Mouse (Mus musculus): ENCODE data around the gene Orai3. TPM values are rescaled to one million over a fixed set of nuclear protein-coding genes. Genes with fewer than 3 reads are reported as not detected.
A peak's percentile ranks its signal among the peaks of the same experiment; 100 is the strongest.

Gene Orai3
- polyA plus RNA-seq, 2 experiments: 3.9 to 6.9 TPM

DNA sequence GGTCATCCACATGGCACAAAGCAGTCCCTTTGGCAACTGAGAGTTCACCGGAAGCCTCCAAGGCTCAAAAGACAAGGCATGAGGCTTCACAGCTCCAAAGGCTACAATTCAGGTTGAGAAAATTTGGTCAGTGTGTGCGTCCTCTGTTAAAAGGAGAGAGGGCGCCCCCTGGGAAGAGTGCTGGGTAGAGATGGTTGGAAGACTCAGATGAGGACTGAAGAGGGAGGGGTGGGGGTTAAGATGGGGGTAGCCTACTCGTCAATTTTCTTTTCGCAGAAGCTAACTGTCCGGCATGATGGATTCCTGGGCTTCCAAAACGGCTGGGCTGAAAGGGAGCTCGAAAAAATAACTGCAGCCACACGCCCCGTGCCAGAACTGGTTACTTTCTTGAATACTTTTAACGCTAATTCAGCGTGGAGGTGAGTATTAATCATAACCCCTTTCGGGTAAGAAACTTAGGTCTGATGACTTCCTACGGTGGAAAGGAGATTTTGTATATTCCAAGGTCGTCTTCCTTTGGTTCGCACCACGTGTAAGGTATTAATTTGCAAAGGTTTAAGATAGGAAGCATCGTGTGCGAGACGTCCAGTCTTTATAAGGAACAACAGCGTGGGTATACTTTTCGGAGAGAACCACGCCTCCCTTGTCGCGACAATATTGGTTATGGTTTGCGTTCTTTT is 25.1 kb upstream of the Orai3 start, which contains the start of gene Fbxl19:
Gene Fbxl19, plus strand, starts transcription at position 178 of the 680 bp plus-strand sequence.
- Histone ChIP-seq H3K4me3 (ENCODE audit: insufficient read depth in 1 of 2, low read depth in 2 of 2, low read length in 2 of 2) (peak within 1 kb of the TSS; percentile 75 to 87), H3K4me2 (ENCODE audit: low read depth) (peak within 1 kb of the TSS; percentile 92), H3K36me3 (replicated peaks; ENCODE audit: control insufficient read depth, insufficient read depth, low read depth) (no peaks in the 10 kb centered on the region), H3K27ac (peak within 1 kb of the TSS; percentile 78), H3K27me3 (ENCODE audit: control insufficient read depth, insufficient read depth, low read length) (no peaks in the 10 kb centered on the region), H3K4me1 (replicated peaks; ENCODE audit: control insufficient read depth in 2 of 2, insufficient read depth in 2 of 2, low read length in 1 of 2) (peaks cover 0 to 7% of the 10 kb centered on the region in 2 experiments; a peak in 3 of 4 replicates), H3K9me3 (ENCODE audit: control insufficient read depth, low read length) (no peaks in the 10 kb centered on the region), H3K9ac (replicated peaks) (peak within 1 kb of the TSS; percentile 83)
- no peak for ATAC-seq (ENCODE audit: insufficient read depth)
- TF ChIP-seq CTCF (IDR thresholded peaks at IDR 0.05; ENCODE audit: low read depth): peak; percentile 71
- no peak for TF ChIP-seq EP300 (IDR thresholded peaks at IDR 0.05; ENCODE audit: low read depth)
- peak in 2 of 3 experiments; percentile 47 to 57 for DNase-seq (ENCODE audit: low read depth in 3 of 3, low spot score in 3 of 3)
- under 1% methylated on average over 26 of the region's 26 CpGs for whole genome bisulfite sequencing (ENCODE audit: insufficient replicate concordance)

- H3K9me3 ChIP-seq (ENCODE audit: control insufficient read depth, low read length): no peaks in the 10 kb centered on the region
- peak overlapping the region; percentile 78 for H3K27ac ChIP-seq
- under 1% methylated on average over 19 of the region's 19 CpGs for WGBS (ENCODE audit: insufficient replicate concordance)
- H3K36me3 ChIP-seq (replicated peaks; ENCODE audit: control insufficient read depth, insufficient read depth, low read depth): no peaks in the 10 kb centered on the region
- H3K4me3 ChIP-seq (ENCODE audit: insufficient read depth in 1 of 2, low read depth in 2 of 2, low read length in 2 of 2): peak overlapping the region; percentile 75 to 87
- ATAC-seq (ENCODE audit: insufficient read depth) (peak; percentile 80), DNase-seq (ENCODE audit: low read depth in 3 of 3, low spot score in 3 of 3) (peak; percentile 79 to 89 (median 85))
- no peak for TF ChIP-seq CTCF (IDR thresholded peaks at IDR 0.05; ENCODE audit: low read depth)
- TF ChIP-seq EP300 (IDR thresholded peaks at IDR 0.05; ENCODE audit: low read depth): no peak
- peaks cover 0 to 7% of the 10 kb centered on the region in 2 experiments; a peak in 3 of 4 replicates for H3K4me1 ChIP-seq (replicated peaks; ENCODE audit: control insufficient read depth in 2 of 2, insufficient read depth in 2 of 2, low read length in 1 of 2)
- no peaks in the 10 kb centered on the region for H3K27me3 ChIP-seq (ENCODE audit: control insufficient read depth, insufficient read depth, low read length)
- H3K4me2 ChIP-seq (ENCODE audit: low read depth): peak overlapping the region; percentile 92
- peak overlapping the region; percentile 83 for H3K9ac ChIP-seq (replicated peaks)
Measured at GRCm38 (mm10) chr7:127745251-127745651, 24.4 kb upstream of the Orai3 start.

DNA sequence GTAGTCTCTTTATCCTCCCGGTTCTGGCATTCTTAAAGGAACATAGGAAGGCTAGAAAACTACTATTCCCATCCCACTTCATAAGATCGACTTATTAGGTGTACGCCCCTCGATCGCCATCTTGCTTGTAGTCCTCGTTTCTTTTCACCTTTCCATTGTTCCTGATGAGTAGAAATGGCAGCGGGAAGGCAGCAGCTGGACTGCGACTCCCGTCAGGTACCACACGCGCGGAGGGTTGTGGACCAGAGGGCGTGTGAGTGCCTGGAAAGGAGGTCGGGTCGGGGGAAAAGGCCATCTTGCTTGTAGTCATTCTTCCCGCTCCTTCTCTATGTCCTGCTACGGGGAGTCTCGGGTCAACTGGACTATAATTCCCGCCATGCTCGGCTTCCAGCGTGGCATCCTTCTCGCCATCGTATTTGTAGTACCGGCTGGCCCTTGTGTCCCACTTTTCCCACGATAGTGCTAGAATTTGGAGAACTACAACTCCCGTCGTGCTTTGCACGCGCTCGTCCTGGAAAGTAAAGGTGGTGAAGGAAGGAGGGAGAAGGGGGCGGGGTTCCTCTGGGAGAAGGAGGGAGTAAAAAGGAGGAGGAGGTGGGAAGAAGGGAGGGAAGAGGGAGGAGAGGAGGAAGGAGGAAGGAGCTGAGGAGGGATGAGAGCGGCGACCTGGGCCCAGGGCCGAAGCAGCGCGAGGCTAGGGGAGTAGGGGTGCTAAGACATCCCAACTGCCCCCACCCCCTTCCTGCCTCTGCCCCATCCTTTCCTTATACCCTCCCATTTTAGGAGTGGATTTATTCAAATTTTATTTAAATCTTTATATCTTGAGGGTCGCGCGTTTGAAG is 23.7 kb upstream of the Orai3 start:
- Histone ChIP-seq H3K9me3 (ENCODE audit: control insufficient read depth, low read length) (no peaks in the 10 kb centered on the region), H3K27ac (peak overlapping the region; percentile 78), H3K4me2 (ENCODE audit: low read depth) (peak overlapping the region; percentile 92), H3K4me1 (replicated peaks; ENCODE audit: control insufficient read depth in 2 of 2, insufficient read depth in 2 of 2, low read length in 1 of 2) (peaks cover 0 to 7% of the 10 kb centered on the region in 2 experiments; a peak in 3 of 4 replicates), H3K4me3 (ENCODE audit: insufficient read depth in 1 of 2, low read depth in 2 of 2, low read length in 2 of 2) (peak overlapping the region; percentile 75 to 87), H3K36me3 (replicated peaks; ENCODE audit: control insufficient read depth, insufficient read depth, low read depth) (no peaks in the 10 kb centered on the region), H3K27me3 (ENCODE audit: control insufficient read depth, insufficient read depth, low read length) (no peaks in the 10 kb centered on the region), H3K9ac (replicated peaks) (peak overlapping the region; percentile 83)
- DNase-seq (ENCODE audit: low read depth in 3 of 3, low spot score in 3 of 3) (peak; percentile 61 to 76 (median 72)), ATAC-seq (ENCODE audit: insufficient read depth) (peak; percentile 73)
- TF ChIP-seq EP300 (IDR thresholded peaks at IDR 0.05; ENCODE audit: low read depth) (no peak), CTCF (IDR thresholded peaks at IDR 0.05; ENCODE audit: low read depth) (no peak)
- under 1% methylated on average over 39 of the region's 39 CpGs for WGBS (ENCODE audit: insufficient replicate concordance)

DNA sequence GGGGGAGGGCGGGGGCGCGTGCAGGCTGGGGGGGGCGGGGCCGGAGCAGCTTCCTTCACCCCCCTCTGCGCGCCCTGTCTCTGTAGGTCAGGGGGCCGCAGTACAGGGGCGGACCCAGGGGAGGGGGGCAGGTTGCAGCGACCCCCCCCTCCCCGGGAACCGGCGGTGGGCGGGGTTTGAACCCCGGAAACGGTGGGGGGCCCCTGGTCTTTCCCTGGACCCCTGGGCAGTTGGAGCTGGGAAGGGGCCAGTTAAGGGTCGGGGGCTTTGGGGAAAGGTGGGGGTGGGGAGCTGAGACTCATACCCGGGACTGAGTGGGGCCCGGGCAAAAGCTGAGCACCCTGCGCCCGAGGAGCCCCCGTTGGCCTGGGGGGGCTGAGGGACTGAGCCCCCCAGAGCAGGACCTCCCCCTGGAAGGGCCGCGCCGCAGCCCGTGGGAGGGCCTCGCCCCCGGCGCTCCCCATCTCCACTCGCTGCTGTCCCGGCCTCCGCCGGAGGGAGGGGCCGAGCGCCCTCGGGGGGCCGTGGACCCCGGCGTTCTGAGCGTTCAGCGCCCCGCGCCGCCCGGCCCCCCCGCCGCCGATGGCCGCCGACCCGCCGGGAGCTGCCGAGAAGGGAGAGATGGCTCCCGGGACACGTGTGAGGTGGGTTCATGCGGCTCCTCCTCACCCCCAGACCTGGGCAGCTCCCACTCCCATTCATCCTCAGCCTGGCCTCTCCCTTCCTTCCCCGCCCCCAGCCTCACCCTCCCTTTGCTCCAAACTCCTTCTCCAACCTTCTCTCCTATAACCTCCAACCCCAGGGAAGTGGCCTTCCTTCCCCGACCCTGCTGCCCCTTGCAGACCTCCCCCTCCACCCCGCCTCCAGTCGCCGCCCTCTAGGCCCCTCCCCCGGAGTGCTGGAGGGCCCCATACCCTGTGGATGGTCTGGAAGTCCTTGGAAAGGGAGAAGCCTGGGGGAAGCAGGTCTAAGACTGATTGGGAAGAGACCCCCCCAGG is 22.8 kb upstream of the Orai3 start:
- peak overlapping the region; percentile 92 for H3K4me2 ChIP-seq (ENCODE audit: low read depth)
- DNase-seq (ENCODE audit: low read depth in 3 of 3, low spot score in 3 of 3) (no peak), ATAC-seq (ENCODE audit: insufficient read depth) (no peak)
- peak overlapping the region; percentile 47 for H3K9ac ChIP-seq (replicated peaks)
- peak overlapping the region; percentile 75 to 87 for H3K4me3 ChIP-seq (ENCODE audit: insufficient read depth in 1 of 2, low read depth in 2 of 2, low read length in 2 of 2)
- 2% methylated on average over 42 of the region's 62 CpGs for WGBS (ENCODE audit: insufficient replicate concordance)
- no peaks in the 10 kb centered on the region for H3K36me3 ChIP-seq (replicated peaks; ENCODE audit: control insufficient read depth, insufficient read depth, low read depth)
- no peaks in the 10 kb centered on the region for H3K9me3 ChIP-seq (ENCODE audit: control insufficient read depth, low read length)
- H3K4me1 ChIP-seq (replicated peaks; ENCODE audit: control insufficient read depth in 2 of 2, insufficient read depth in 2 of 2, low read length in 1 of 2): peaks cover 0 to 7% of the 10 kb centered on the region in 2 experiments; a peak in 3 of 4 replicates
- H3K27me3 ChIP-seq (ENCODE audit: control insufficient read depth, insufficient read depth, low read length): no peaks in the 10 kb centered on the region
- no peak overlapping the region for H3K27ac ChIP-seq
- TF ChIP-seq EP300 (IDR thresholded peaks at IDR 0.05; ENCODE audit: low read depth) (no peak), CTCF (IDR thresholded peaks at IDR 0.05; ENCODE audit: low read depth) (no peak)
